Mouse (Mus musculus) ES-Bruce4 (cell line): ENCODE results near the gene March8. TPM values are rescaled to one million over a fixed set of nuclear protein-coding genes. Genes with fewer than 3 reads are reported as not detected.

Experiments used
- H3K27ac ChIP-seq: 2 replicates; pipeline ENCODE4 v1.5.1; 2012; ENCODE audit warnings: low read length, inconsistent platforms; ENCODE audit not compliant: insufficient read depth
- H3K27me3 ChIP-seq: 2 replicates; pipeline ENCODE4 v1.6.1; 2012; ENCODE audit warnings: mild to moderate bottlenecking, low read length, inconsistent platforms; ENCODE audit not compliant: control insufficient read depth, poor library complexity, insufficient read depth, severe bottlenecking
- H3K36me3 ChIP-seq: 2 replicates; pipeline ENCODE4 v1.6.1; 2012; ENCODE audit warnings: inconsistent platforms, mild to moderate bottlenecking, low read length, moderate library complexity; ENCODE audit not compliant: control insufficient read depth, poor library complexity, insufficient read depth, severe bottlenecking
- H3K4me1 ChIP-seq: one replicate; pipeline ENCODE4 v1.8.1; 2011; ENCODE audit warnings: low read length; ENCODE audit not compliant: control insufficient read depth, insufficient read depth
- H3K4me3 ChIP-seq: 2 replicates; pipeline ENCODE4 v1.5.1; 2011; ENCODE audit warnings: low read depth, mild to moderate bottlenecking, low read length
- H3K9ac ChIP-seq: 2 replicates; pipeline ENCODE4 v1.6.1; 2012; ENCODE audit warnings: low read depth, mild to moderate bottlenecking, inconsistent platforms; ENCODE audit not compliant: poor library complexity, severe bottlenecking
- H3K9me3 ChIP-seq: replicated peaks from 2 replicates; pipeline ENCODE4 v1.6.1; 2012; ENCODE audit warnings: mild to moderate bottlenecking, low read length, inconsistent platforms; ENCODE audit not compliant: control insufficient read depth, poor library complexity, insufficient read depth, severe bottlenecking
- CTCF ChIP-seq: IDR thresholded peaks from one replicate; pipeline ENCODE4 v1.8.1; 2011; ENCODE audit warnings: low read depth, low read length
- EP300 ChIP-seq: IDR thresholded peaks from 2 replicates; pipeline ENCODE4 v1.6.1; 2011; ENCODE audit warnings: low read depth, low read length; ENCODE audit not compliant: insufficient read depth
- POLR2A ChIP-seq: IDR thresholded peaks from one replicate; pipeline ENCODE4 v1.8.1; 2011; ENCODE audit warnings: low read length; ENCODE audit not compliant: insufficient read depth
- polyA plus RNA-seq: library from polyadenylated mRNA; stranded (reverse); fragments of >200 nt; gene quantifications from 2 replicates; pipeline ENCODE4 v1.2.4, GENCODE M21; 2011; ENCODE audit warnings: low read depth; ENCODE audit not compliant: missing spikeins, insufficient read depth, insufficient read length

March8 gene
- polyA plus RNA-seq, 1 experiment, result 29.0 TPM

- Histone ChIP-seq H3K4me1 (no peaks in the 10 kb centered on the region), H3K36me3 (no peaks in the 10 kb centered on the region), H3K4me3 (no peak overlapping the region), H3K9ac (no peak overlapping the region), H3K27ac (no peak overlapping the region), H3K27me3 (no peaks in the 10 kb centered on the region), H3K9me3 (no peaks in the 10 kb centered on the region)
- TF ChIP-seq CTCF (no peak), POLR2A (no peak), EP300 (no peak)
These were observed 68.3 kb downstream of the March8 start for GRCm38 (mm10) chr6:116406152-116406551.

- H3K27me3 ChIP-seq, result no peaks in the 10 kb centered on the region
- H3K36me3 ChIP-seq, result no peaks in the 10 kb centered on the region
- H3K9me3 ChIP-seq, result no peaks in the 10 kb centered on the region
- no peak for TF ChIP-seq CTCF
- no peak for TF ChIP-seq EP300
- TF ChIP-seq POLR2A, result no peak
- no peak overlapping the region for H3K27ac ChIP-seq
- H3K4me3 ChIP-seq, result no peak overlapping the region
- no peaks in the 10 kb centered on the region for H3K4me1 ChIP-seq
- no peak overlapping the region for H3K9ac ChIP-seq
These were observed 68.9 kb downstream of the March8 start for GRCm38 (mm10) chr6:116406680-116407079.

GRCm38 (mm10) chr6:116407216-116407615 lies 69.4 kb downstream of the March8 start:
- Histone ChIP-seq H3K9me3 (no peaks in the 10 kb centered on the region), H3K4me3 (no peak overlapping the region), H3K9ac (no peak overlapping the region), H3K27me3 (no peaks in the 10 kb centered on the region), H3K4me1 (no peaks in the 10 kb centered on the region), H3K27ac (no peak overlapping the region), H3K36me3 (no peaks in the 10 kb centered on the region)
- TF ChIP-seq CTCF, result no peak
- no peak for TF ChIP-seq EP300
- TF ChIP-seq POLR2A, result no peak

- Histone ChIP-seq H3K9ac (no peak overlapping the region), H3K4me1 (no peaks in the 10 kb centered on the region), H3K27ac (no peak overlapping the region), H3K9me3 (no peaks in the 10 kb centered on the region), H3K36me3 (no peaks in the 10 kb centered on the region), H3K27me3 (no peaks in the 10 kb centered on the region), H3K4me3 (no peak overlapping the region)
- no peak for TF ChIP-seq POLR2A
- no peak for TF ChIP-seq EP300
- no peak for TF ChIP-seq CTCF
These were observed 70.3 kb downstream of the March8 start for GRCm38 (mm10) chr6:116407956-116408657.

- Histone ChIP-seq H3K4me3 (no peak overlapping the region), H3K27ac (no peak overlapping the region), H3K4me1 (no peaks in the 10 kb centered on the region), H3K9me3 (no peaks in the 10 kb centered on the region), H3K36me3 (no peaks in the 10 kb centered on the region), H3K9ac (no peak overlapping the region), H3K27me3 (no peaks in the 10 kb centered on the region)
- TF ChIP-seq CTCF (no peak), EP300 (no peak), POLR2A (no peak)
These were observed 72.6 kb downstream of the March8 start for GRCm38 (mm10) chr6:116410436-116410835.

- H3K4me3 ChIP-seq, result no peak overlapping the region
- no peaks in the 10 kb centered on the region for H3K4me1 ChIP-seq
- H3K27me3 ChIP-seq, result no peaks in the 10 kb centered on the region
- H3K36me3 ChIP-seq, result no peaks in the 10 kb centered on the region
- TF ChIP-seq CTCF, result no peak
- TF ChIP-seq POLR2A, result no peak
- no peak for TF ChIP-seq EP300
- H3K9ac ChIP-seq, result no peak overlapping the region
- H3K27ac ChIP-seq, result no peak overlapping the region
- H3K9me3 ChIP-seq, result no peaks in the 10 kb centered on the region
These were observed 73.9 kb downstream of the March8 start for GRCm38 (mm10) chr6:116411716-116412115.
